Mouse (Mus musculus) embryo, embryonic 11 days (tissue): ENCODE measurements around the gene Dnah17.

Source experiments
- DNase-seq: peaks from one replicate; pipeline ENCODE4 v3.0.0-alpha.2; 2015

Gene Dnah17

DNA sequence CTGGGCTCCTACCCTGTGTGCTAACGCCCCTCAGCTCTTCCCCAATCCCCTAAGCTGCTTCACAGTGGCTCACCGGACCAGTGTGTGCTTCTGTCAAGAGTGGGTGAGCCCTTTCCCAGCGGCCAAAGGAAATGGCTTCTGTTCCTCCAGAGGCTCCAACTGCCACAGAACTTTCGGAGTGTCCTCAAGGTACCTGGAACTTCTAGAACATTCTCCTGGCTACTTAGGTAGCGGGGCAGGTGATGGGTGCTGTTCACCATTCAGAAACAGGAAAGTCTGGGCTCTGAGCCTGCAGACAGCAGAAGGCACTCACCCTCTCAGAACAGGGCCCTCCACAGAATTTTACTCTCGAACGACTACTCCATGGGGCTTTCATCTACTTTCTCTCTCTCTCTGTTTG lies at the start of gene Dnah17:
TSS of gene Dnah17 (minus strand) at position 101 of the 400 bp plus-strand sequence.
- DNase-seq = no peak

DNA sequence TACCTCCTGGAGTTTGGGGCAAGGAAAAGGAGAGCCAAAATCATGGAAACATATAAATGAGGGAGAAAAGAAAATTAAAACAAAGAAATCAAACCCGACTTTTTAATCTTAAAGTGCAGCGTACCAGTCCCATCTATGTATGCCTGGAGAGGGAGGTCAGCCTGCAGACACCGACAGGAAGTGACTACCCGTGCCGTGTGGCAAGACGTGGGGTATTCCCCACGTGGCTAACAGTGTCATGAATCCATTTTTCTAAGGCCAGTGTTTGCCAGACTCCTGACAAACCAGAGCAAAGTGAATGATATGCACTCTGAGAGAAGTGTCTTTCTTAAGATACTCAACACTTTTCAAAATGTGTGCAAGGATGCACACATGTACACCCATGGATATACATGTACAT lies 49.8 kb upstream of the Dnah17 start:
- no peak for DNase-seq

GRCm38 (mm10) chr11:118178236-118178635 lies 47.8 kb upstream of the Dnah17 start:
- no peak for DNase-seq

DNA sequence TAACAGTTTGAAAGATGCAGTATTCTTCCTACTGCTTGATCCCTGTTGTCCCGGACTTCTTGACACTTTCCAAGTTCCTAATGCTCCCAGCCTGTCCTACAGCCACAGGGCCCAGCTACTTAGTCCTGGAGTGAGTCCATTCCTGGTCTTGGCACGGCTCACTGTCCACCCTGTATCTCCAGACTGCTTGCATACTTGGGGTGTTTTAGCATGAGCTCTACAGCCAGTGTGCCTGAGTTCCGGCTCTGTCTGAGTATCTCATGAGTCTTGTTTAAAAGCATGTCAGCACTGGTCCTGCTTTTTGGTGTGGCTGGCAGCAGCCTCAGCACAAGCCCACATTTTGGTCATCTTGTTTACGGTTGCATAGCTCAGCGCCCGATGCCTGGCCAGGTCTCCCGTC lies 44.3 kb upstream of the Dnah17 start:
- DNase-seq = no peak

DNA sequence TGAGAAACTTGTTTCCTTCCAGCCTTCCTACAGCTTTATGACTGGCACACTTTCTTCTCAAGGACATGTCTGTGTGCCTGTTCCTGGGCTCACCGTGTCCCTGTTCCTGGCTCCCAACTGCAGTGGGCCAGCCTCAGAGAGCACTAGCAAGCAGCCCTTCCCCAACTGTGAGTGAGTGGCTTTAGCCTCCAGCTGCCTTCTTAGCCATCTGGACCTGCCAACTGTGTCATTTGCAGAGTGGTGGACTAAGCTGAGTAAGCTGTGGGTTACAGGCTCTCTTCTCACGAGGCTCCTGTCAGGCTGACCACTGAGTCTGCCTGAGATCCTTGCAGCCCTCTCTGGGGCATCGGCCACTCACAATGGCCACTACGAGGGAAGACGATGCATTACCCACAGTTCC lies 42.3 kb upstream of the Dnah17 start:
- DNase-seq = no peak

- no peak for DNase-seq
Measured at GRCm38 (mm10) chr11:118170333-118170732, 39.9 kb upstream of the Dnah17 start.

DNA sequence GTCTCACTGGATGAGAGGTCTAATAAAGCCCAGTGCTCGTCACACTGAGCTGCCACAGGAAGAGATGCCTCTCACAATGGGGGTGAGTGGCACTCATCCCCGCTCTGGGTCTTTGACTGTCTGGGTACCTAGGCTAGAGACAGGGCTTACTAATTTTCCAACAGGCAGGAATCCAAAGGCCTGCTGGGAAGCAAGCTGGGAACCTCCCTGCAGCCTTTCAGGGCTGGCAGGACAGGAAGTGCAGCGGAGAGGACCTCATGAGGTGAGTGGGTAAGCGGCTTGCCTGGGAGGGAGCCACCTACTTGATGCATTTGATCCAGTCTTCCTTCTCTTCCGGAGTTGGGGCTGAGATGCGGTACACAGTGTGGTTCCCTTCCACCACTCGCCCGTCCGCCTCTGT lies 38.3 kb upstream of the Dnah17 start:
- DNase-seq = no peak

DNA sequence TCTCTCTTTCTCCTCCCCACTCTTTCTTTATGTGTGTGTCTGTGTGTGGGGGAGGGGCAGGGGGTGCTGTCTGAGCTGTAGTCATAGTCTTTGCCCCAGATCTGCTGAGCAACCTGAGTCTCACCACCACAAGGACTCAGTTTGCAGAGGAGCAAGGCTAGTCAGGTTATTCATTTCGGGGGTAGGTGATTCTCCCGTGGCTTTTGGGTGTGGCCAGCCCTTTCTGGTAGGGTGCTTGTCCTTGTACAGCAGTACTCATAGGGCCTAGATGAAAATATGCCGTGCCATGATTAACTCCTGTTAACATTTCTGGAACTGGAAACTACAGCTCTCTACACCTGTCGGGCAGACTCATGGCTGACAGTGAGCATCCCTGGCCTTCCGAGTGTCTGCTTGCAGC lies 36.2 kb upstream of the Dnah17 start:
- no peak for DNase-seq

GRCm38 (mm10) chr11:118165681-118166080 lies 35.2 kb upstream of the Dnah17 start:
- no peak for DNase-seq

- DNase-seq = no peak
Measured at GRCm38 (mm10) chr11:118164566-118164965, 34.1 kb upstream of the Dnah17 start.

GRCm38 (mm10) chr11:118162245-118162644 lies 31.8 kb upstream of the Dnah17 start:
- peak; percentile 15 for DNase-seq

DNA sequence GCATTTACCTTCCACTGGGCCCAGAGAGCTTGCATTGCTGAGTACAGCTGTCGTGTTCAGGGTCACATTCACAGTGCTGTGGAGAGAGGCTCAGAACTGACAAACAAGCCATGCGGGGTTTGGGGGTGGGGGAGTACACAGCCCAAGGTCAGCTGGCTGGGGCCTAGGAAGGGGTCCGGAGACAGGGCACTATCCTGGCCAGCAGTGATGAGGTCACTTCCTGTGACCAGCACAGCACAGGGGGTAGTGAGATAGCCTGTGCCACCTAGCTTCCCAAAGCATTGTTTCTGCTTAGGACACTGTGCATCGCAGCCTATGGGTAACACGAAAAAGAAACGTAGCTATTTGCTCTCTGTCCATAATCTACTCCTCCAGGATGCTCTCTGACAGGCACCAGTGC lies 30.8 kb upstream of the Dnah17 start:
- no peak for DNase-seq

GRCm38 (mm10) chr11:118160763-118161162 lies 30.3 kb upstream of the Dnah17 start:
- DNase-seq = no peak

DNA sequence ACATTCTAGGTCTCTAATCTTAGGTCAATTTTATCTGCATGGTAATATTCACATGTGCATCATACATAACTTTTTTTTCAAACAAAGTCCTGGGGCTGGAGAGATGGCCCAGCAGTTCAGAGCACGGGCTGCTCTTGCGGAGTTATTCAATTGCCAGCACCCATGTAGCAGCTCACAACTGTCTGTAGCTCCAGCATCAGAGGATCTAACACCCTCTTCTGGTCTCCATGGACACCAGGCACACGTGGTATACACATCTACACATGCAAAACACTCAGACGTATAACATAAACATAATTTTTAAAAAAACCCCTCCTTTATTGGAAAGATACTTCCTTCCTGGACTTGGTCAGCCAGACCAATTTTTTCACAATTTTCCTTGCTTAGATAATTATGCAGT lies 28.3 kb upstream of the Dnah17 start:
- DNase-seq = no peak

DNA sequence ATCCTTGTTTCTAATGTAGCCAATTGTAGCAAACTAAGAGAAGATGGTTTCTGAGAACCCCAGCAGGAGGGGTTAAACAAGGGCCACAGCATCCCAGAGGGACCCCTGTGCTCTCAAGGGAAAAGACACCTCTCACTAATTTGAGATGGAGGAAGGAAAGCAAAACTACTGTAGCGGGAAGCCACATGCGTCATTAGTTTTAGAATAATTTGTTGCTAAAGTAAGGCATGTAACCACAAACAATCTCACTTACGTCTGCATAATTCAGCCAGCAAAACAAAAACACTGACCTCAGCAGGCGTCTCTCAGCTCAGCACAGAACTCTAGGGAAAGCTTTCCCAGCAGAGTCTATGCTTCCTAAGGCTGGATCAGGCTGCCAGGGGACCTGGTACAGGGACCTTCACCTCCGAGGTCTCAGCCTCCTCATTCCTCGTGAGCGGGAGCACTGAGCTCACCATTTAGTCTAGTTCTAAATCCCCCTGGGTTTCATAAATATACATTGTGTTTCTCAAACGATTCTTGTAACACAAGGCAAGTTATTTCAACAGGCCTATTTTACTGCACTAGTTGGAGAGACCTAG lies 26.1 kb upstream of the Dnah17 start:
- DNase-seq = no peak

DNA sequence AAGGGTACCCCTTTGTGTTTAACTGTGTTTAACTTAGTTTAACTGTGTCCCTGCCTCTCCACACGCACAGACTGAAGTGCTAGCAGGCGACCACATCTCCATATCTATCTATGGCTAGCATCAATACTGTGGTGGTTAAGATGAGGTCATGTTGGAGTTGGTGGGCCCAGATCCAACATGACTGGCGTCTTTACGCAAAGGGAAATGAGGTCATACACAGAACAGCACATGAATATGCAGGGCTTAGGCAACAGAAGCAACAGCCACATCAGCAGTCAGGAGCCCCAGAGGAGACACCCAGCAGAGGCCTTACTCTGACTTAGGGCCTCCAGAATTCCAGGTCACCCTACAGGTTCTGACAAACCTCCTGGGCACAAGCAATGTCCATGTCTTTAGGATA lies 22.5 kb upstream of the Dnah17 start:
- no peak for DNase-seq

GRCm38 (mm10) chr11:118151423-118152180 lies 21.2 kb upstream of the Dnah17 start:
- DNase-seq = no peak

DNA sequence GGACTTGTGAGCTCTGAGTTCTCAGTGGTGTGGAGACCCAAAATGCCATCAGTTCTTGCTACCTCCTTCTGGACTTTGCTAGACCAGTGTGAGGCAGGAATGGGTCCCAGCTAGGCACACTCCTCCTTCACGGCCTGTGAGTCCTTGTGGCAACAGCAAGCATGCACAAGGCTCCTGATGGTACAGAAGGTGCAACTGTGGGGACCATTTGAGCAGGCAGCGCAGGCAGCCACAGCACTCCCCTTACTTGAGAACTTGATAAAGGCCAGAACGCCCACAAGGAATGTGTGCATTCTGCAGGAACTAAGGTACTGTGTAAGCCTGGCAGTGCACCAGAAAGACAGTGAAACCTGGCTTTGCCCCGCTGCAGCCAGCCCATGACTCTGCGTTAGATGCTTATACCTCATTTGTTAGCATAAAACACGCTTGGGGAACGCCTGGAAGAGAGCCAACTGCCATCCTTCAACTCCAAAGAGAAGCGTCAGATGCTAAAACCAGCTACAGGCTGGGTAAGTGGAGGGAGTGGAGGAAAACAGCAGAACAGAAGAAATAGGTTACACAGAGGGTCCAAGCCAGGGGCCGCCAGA lies 19.8 kb upstream of the Dnah17 start:
- DNase-seq = no peak

DNA sequence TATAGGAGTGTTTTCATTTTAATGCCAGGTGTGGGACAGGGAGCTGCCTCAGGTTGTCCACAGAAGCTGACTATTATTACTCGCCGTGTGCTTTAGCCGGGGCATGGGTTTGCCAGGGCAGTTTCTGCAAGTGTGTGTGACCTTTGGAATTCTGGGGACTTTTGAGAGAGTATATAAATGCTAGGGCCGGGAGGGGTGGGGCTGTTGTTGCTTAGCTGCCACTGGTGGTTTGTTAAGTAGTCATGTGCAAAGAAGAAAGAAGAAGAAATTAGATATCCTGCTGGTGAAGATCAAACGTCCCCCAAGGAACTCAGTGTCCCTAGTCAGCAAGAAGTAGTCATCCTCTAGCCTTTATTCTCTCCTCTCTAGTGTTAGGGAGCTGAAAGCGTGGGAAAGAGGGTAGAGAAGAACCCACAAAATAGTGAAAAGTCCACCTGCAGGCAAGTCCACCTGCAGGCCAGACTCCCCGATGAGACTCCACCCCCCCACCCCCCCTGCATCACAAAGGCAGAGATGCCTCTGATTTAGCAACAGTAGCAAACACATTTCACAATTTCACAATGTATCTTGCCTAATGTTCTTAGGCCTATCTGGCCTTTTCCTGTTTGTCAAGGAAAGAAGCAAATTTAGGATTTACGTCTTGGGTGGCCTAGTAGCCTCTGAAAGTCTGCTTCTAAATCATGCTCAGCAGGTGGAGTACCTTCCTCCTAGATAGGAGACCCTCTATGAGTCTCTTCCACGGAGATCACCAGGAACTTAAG lies 17.6 kb upstream of the Dnah17 start:
- no peak for DNase-seq

DNA sequence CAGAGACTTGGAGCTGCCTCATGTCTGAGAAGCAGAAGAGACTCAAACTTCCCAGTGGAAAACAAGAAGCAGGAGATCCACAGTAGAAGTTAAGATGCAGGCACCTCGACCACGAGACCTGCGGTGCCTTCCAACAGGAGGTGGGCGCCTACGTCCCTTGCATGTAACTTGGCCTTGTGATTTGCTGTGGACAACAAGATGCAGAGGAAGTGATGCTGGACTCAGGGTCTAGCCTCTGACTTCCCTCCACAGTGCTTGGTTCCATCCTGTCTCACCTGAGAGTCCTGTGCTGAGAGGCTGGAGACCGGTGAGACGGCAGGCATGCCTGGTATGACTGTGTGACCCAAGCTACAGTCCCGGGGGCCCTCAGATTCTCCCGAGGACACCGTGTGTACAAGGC lies 16.0 kb upstream of the Dnah17 start:
- DNase-seq = no peak

DNA sequence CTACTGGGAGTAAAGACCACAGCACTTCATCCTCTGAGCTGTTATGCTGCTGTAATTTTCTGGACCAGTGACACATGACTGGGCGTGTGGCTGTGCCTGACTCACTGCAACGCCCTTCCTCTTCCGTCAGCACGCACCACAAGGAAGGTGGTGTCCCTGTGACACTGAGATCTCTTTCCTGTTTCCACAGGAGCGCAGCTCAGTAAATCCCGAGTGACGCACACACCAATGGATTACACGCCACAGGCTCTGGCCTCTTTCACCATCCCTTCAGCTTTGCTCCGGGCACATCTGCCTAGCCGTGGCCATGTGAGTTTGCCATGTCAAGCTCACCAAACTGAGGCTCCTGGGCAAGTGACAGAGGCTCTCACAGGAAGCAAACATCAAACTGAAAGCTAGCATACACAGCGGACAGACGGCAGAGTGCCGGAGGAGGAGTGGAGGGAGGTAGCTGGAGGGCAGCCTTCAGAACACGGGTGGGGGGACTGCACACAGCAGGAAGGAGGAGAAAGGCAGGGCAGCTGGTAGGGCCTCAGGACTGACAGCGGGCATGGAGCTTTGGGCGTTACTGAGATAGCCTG lies 15.4 kb upstream of the Dnah17 start:
- no peak for DNase-seq

GRCm38 (mm10) chr11:118145092-118145491 lies 14.7 kb upstream of the Dnah17 start:
- DNase-seq = no peak

- no peak for DNase-seq
Measured at GRCm38 (mm10) chr11:118143731-118144130, 13.3 kb upstream of the Dnah17 start.
